Mouse (Mus musculus) MEL (cell line): ENCODE measurements around the gene Apela. TPM values are rescaled to one million over a fixed set of nuclear protein-coding genes. Genes with fewer than 3 reads are reported as not detected.

Experiments used
- DNase-seq: peaks from one replicate; pipeline ENCODE4 v3.0.0; 2011; ENCODE audit warnings: low read depth, low spot score
- H3K27ac ChIP-seq: 2 replicates; pipeline ENCODE4 v1.5.1; 2012; ENCODE audit warnings: low read depth, mild to moderate bottlenecking, control low read depth, low read length, moderate library complexity; ENCODE audit not compliant: control insufficient read depth
- H3K27me3 ChIP-seq, 2 experiments: fragments of 150-350 bp in 1 of 2; sonication (generic) in 1 of 2; 2 replicates each; pipeline ENCODE4 v1.6.1; 2012; ENCODE audit warnings: low read length in 2 of 2, mild to moderate bottlenecking in 2 of 2, improper control_type of control experiment in 1 of 2, moderate library complexity in 1 of 2; ENCODE audit not compliant: insufficient read depth in 2 of 2, control insufficient read depth in 1 of 2
- H3K36me3 ChIP-seq, 2 experiments: 2 replicates each; pipeline ENCODE4 v1.6.1; 2012 to 2014; ENCODE audit warnings: low read length in 2 of 2, improper control_type of control experiment in 1 of 2, inconsistent platforms in 1 of 2, mild to moderate bottlenecking in 1 of 2; ENCODE audit not compliant: insufficient read depth in 2 of 2, control insufficient read depth in 1 of 2
- H3K4me1 ChIP-seq, 2 experiments: fragments of 150-350 bp in 1 of 2; sonication (generic) in 1 of 2; 2 replicates each; pipeline ENCODE4 v1.6.1; 2012; ENCODE audit warnings: low read length in 2 of 2, improper control_type of control experiment in 1 of 2, mild to moderate bottlenecking in 1 of 2; ENCODE audit not compliant: insufficient read depth in 2 of 2, control insufficient read depth in 1 of 2
- H3K4me3 ChIP-seq, 2 experiments: fragments of 150-350 bp in 1 of 2; sonication (generic) in 1 of 2; 2 replicates each; pipeline ENCODE4 v1.5.1; 2012; ENCODE audit warnings: low read depth in 2 of 2, low read length in 2 of 2, mild to moderate bottlenecking in 2 of 2, moderate library complexity in 2 of 2, control low read depth in 1 of 2, improper control_type of control experiment in 1 of 2; ENCODE audit not compliant: control insufficient read depth in 1 of 2, insufficient read depth in 1 of 2
- H3K79me2 ChIP-seq: 2 replicates; pipeline ENCODE4 v1.6.1; 2012; ENCODE audit warnings: mild to moderate bottlenecking, low read length, moderate library complexity; ENCODE audit not compliant: control insufficient read depth, poor library complexity, insufficient read depth
- H3K9ac ChIP-seq: 2 replicates; pipeline ENCODE4 v1.6.1; 2012; ENCODE audit warnings: low read depth, mild to moderate bottlenecking, control low read depth, low read length, moderate library complexity; ENCODE audit not compliant: control insufficient read depth, poor library complexity, severe bottlenecking
- H3K9me3 ChIP-seq: fragments of 150-350 bp; sonication (generic); replicated peaks from 2 replicates; pipeline ENCODE4 v1.6.1; 2012; ENCODE audit warnings: mild to moderate bottlenecking, low read length, improper control_type of control experiment, moderate library complexity; ENCODE audit not compliant: insufficient read depth
- CTCF ChIP-seq, 3 experiments: IDR thresholded peaks in 2 of 3; conservative IDR thresholded peaks in 1 of 3; 2 replicates each; pipeline ENCODE4 v1.5.1; 2011 to 2012; ENCODE audit warnings: low read length in 3 of 3, low read depth in 2 of 3, mild to moderate bottlenecking in 2 of 3, improper control_type of control experiment in 1 of 3, inconsistent platforms in 1 of 3, mixed read lengths in 1 of 3, moderate library complexity in 1 of 3; ENCODE audit not compliant: control insufficient read depth in 1 of 3, insufficient read depth in 1 of 3, poor library complexity in 1 of 3, severe bottlenecking in 1 of 3
- HCFC1 ChIP-seq: IDR thresholded peaks from 2 replicates; pipeline ENCODE4 v1.6.1; 2012; ENCODE audit warnings: low read depth, mild to moderate bottlenecking, inconsistent platforms, low read length, improper control_type of control experiment, moderate library complexity
- RAD21 ChIP-seq: IDR thresholded peaks from 2 replicates; pipeline ENCODE4 v1.6.1; 2011; ENCODE audit warnings: mild to moderate bottlenecking, low read depth, low read length, improper control_type of control experiment
- SMC3 ChIP-seq: IDR thresholded peaks from 2 replicates; pipeline ENCODE4 v1.6.1; 2011; ENCODE audit warnings: low read depth, low read length, improper control_type of control experiment
- TCF12 ChIP-seq: IDR thresholded peaks from 2 replicates; pipeline ENCODE4 v1.6.1; 2014; ENCODE audit warnings: low read depth, mild to moderate bottlenecking, inconsistent platforms, low read length, improper control_type of control experiment, moderate library complexity
- USF1 ChIP-seq: IDR thresholded peaks from 2 replicates; pipeline ENCODE4 v1.6.1; 2014; ENCODE audit warnings: low read depth, mild to moderate bottlenecking, inconsistent platforms, low read length, improper control_type of control experiment, moderate library complexity
- ZC3H11A ChIP-seq: IDR thresholded peaks from 2 replicates; pipeline ENCODE4 v1.6.1; 2012; ENCODE audit warnings: low read depth, mild to moderate bottlenecking, inconsistent platforms, low read length, improper control_type of control experiment
- ZKSCAN1 ChIP-seq: IDR thresholded peaks from 2 replicates; pipeline ENCODE4 v1.6.1; 2012; ENCODE audit warnings: low read depth, mild to moderate bottlenecking, inconsistent platforms, low read length, improper control_type of control experiment, moderate library complexity
- ZNF384 ChIP-seq: IDR thresholded peaks from 2 replicates; pipeline ENCODE4 v1.6.1; 2012; ENCODE audit warnings: low read depth, mild to moderate bottlenecking, inconsistent platforms, low read length, improper control_type of control experiment
- polyA plus RNA-seq, 2 experiments: library from polyadenylated mRNA; stranded (reverse) in 1 of 2; unstranded in 1 of 2; fragments of >175 nt in 1 of 2; fragments of >200 nt in 1 of 2; gene quantifications; 2 replicates each; pipeline versions ENCODE4 v1.2.1 to v1.2.4; 2012; ENCODE audit warnings: low replicate concordance in 2 of 2, low read depth in 1 of 2; ENCODE audit not compliant: insufficient read length in 2 of 2, insufficient read depth in 1 of 2, missing spikeins in 1 of 2
- total RNA-seq: library from RNA; depleted of rRNA; stranded (reverse); fragments of 300-350 nt; gene quantifications from 2 replicates; pipeline ENCODE4 v1.2.3, GENCODE M21; 2012

Gene Apela
- total and polyA plus RNA-seq, 3 experiments, result not detected

DNA sequence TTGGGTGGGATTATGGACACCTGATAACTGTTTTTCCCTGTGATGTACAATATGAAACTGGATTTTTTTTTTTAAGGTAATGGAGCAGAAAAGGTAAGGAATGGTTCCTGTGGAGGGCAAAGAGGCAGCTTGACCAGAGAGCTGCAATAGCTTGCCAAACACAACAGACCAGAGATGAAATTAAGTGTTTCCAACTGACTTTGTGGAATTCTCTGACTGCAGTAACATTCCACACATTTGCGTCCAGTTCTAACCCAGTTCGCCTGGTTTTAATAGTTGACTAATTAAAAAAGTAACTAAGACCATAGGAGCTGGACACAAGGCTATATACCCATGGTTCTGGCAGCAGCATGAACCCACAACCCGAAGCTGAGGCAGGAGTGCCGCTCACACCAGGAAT, 7.4 kb downstream of the Apela start:
- H3K9ac ChIP-seq, result no peak overlapping the region
- no peak overlapping the region for H3K27ac ChIP-seq
- no peaks in the 10 kb centered on the region for H3K27me3 ChIP-seq
- no peaks in the 10 kb centered on the region for H3K9me3 ChIP-seq
- H3K79me2 ChIP-seq, result no peaks in the 10 kb centered on the region
- H3K36me3 ChIP-seq, result no peaks in the 10 kb centered on the region
- H3K4me1 ChIP-seq, result no peaks in the 10 kb centered on the region
- H3K4me3 ChIP-seq, result no peak overlapping the region
- no peak for TF ChIP-seq HCFC1
- TF ChIP-seq ZKSCAN1, result no peak
- TF ChIP-seq TCF12, result no peak
- TF ChIP-seq RAD21, result no peak
- DNase-seq, result no peak

DNA sequence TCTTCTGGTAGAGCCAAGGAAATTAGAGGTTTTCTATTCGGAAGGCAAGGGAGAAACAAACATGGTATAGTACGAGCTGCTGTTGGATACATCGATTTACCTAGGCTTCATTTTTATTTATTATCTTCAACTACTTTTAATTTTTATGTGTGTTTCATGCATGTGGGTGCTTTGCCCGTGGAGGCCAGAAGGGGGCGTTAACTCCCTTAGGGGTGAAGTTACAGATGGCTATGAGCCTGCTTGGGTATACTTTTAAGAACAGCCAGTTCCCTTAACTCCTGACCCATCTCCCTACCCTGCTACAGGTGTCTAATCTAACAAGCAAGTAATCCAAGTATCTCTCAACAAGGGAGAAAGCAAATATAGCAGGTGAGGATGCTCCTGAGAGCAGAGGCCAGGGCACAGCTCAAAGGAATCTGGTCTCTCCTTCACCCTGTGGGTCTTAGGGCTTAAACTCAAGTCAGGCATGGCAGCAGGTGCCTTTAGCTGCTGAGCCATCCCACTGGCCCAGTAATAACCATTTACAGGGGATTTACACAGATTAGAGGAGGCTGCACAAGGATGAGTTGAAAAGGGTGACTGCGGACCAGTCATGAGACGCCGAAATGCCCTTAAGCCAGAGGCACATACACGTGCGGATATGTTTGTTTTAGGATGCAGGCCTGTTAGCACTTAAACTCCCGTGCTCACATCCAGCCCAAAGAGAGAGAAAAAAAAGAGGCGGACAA, 8.0 kb downstream of the Apela start:
- TF ChIP-seq HCFC1 (no peak), SMC3 (no peak)
- TF ChIP-seq, all 39 proteins: peak for 0
- Histone ChIP-seq H3K9me3 (no peaks in the 10 kb centered on the region), H3K27ac (no peak overlapping the region), H3K9ac (no peak overlapping the region), H3K27me3 (no peaks in the 10 kb centered on the region), H3K79me2 (no peaks in the 10 kb centered on the region), H3K4me3 (no peak overlapping the region), H3K36me3 (no peaks in the 10 kb centered on the region), H3K4me1 (no peaks in the 10 kb centered on the region)
- no peak for DNase-seq

- H3K9me3 ChIP-seq, result no peaks in the 10 kb centered on the region
- H3K4me3 ChIP-seq, result no peak overlapping the region
- no peaks in the 10 kb centered on the region for H3K27me3 ChIP-seq
- no peaks in the 10 kb centered on the region for H3K36me3 ChIP-seq
- H3K9ac ChIP-seq, result no peak overlapping the region
- no peaks in the 10 kb centered on the region for H3K79me2 ChIP-seq
- H3K4me1 ChIP-seq, result no peaks in the 10 kb centered on the region
- peak; percentile 34 for DNase-seq
- TF ChIP-seq ZNF384 (no peak), ZC3H11A (peak; percentile 45), RAD21 (peak; percentile 61), USF1 (no peak), CTCF (IDR thresholded peaks at IDR 0.05 in 2 of 3, conservative IDR thresholded peaks at IDR 0.05 in 1 of 3; ENCODE audit: control insufficient read depth in 1 of 3, insufficient read depth in 1 of 3, low read depth in 2 of 3, low read length in 3 of 3, poor library complexity in 1 of 3, severe bottlenecking in 1 of 3) (peak; percentile 52 to 67 (median 60)), SMC3 (peak; percentile 75)
- no peak overlapping the region for H3K27ac ChIP-seq
Observed at GRCm38 (mm10) chr8:65022485-65022884, 14.7 kb downstream of the Apela start.
